Mouse (Mus musculus) liver, adult 2 months (tissue): ENCODE measurements around the gene Gpr62.

Experiments
- CTCF ChIP-seq: fragments of 200-500 bp; IDR thresholded peaks from 2 replicates; pipeline ENCODE4 v1.5.1; 2011; ENCODE audit warnings: low read depth, low read length, control low read depth
- POLR2A ChIP-seq: fragments of 200-500 bp; IDR thresholded peaks from 2 replicates; pipeline ENCODE4 v1.6.1; 2011; ENCODE audit warnings: low read length, control low read depth; ENCODE audit not compliant: insufficient read depth; ENCODE audit errors: extremely low read depth

GRCm38 (mm10) chr9:106433389-106433788 lies 32.3 kb downstream of the Gpr62 start:
- TF ChIP-seq CTCF (no peak), POLR2A (no peak)
